Mouse (Mus musculus): Measurements from ENCODE around the gene Sbno2.
A peak's percentile ranks its signal among the peaks of the same experiment; 100 is the strongest.

Sbno2 gene

GRCm38 (mm10) chr10:80141786-80142529 is 36.6 kb upstream of the Sbno2 start:
- DNase-seq = peak; percentile 97

- DNase-seq = peak; percentile 97
These were observed 35.9 kb upstream of the Sbno2 start for GRCm38 (mm10) chr10:80141243-80141642.

- no peak for DNase-seq
These were observed 35.3 kb upstream of the Sbno2 start, which contains the start of gene Cbarp for GRCm38 (mm10) chr10:80140666-80141035. Gene Cbarp (minus strand): TSS chr10:80140835.

GRCm38 (mm10) chr10:80139975-80140665 is 34.7 kb upstream of the Sbno2 start:
- no peak for DNase-seq

GRCm38 (mm10) chr10:80139439-80139775 is 34.0 kb upstream of the Sbno2 start:
- DNase-seq = no peak

- peak; percentile 76 for DNase-seq
These were observed 33.4 kb upstream of the Sbno2 start, which contains the start of gene Atp5d for GRCm38 (mm10) chr10:80138553-80139438. Gene Atp5d (plus strand): TSS chr10:80138632.

GRCm38 (mm10) chr10:80137626-80138552 is 32.5 kb upstream of the Sbno2 start:
- DNase-seq = no peak

- DNase-seq = peak; percentile 48
These were observed 31.7 kb upstream of the Sbno2 start for GRCm38 (mm10) chr10:80136952-80137625.

- DNase-seq = no peak
These were observed 31.0 kb upstream of the Sbno2 start for GRCm38 (mm10) chr10:80136179-80136951.

GRCm38 (mm10) chr10:80135641-80136040 is 30.3 kb upstream of the Sbno2 start:
- no peak for DNase-seq

GRCm38 (mm10) chr10:80135161-80135560 is 29.8 kb upstream of the Sbno2 start:
- DNase-seq = no peak

- DNase-seq = no peak
These were observed 29.1 kb upstream of the Sbno2 start for GRCm38 (mm10) chr10:80134421-80134820.

GRCm38 (mm10) chr10:80133226-80133849 is 28.0 kb upstream of the Sbno2 start:
- DNase-seq = no peak

- peak; percentile 14 for DNase-seq
These were observed 26.6 kb upstream of the Sbno2 start for GRCm38 (mm10) chr10:80131952-80132350.

GRCm38 (mm10) chr10:80131316-80131951 is 26.1 kb upstream of the Sbno2 start:
- DNase-seq = peak; percentile 39

- DNase-seq = peak; percentile 22
These were observed 25.1 kb upstream of the Sbno2 start for GRCm38 (mm10) chr10:80130403-80131031.

- DNase-seq = no peak
These were observed 24.5 kb upstream of the Sbno2 start for GRCm38 (mm10) chr10:80129846-80130245.

- no peak for DNase-seq
These were observed 22.5 kb upstream of the Sbno2 start for GRCm38 (mm10) chr10:80127920-80128319.

GRCm38 (mm10) chr10:80123932-80124562 is 18.7 kb upstream of the Sbno2 start:
- DNase-seq = peak; percentile 79

All from liver (tissue).